Mouse (Mus musculus): Measurements from ENCODE around the gene Fbxl19. TPM values are rescaled to one million over a fixed set of nuclear protein-coding genes. Genes with fewer than 3 reads are reported as not detected.

The Fbxl19 gene
- polyA plus RNA-seq (2012; rRNA removed) (10.8 and 11.3 TPM in 2 replicates), polyA plus RNA-seq (2014; fragmentation: Nextera tagmentation; extraction: Ambion mirVana) (0.85 and 1.1 TPM in 2 replicates)

DNA sequence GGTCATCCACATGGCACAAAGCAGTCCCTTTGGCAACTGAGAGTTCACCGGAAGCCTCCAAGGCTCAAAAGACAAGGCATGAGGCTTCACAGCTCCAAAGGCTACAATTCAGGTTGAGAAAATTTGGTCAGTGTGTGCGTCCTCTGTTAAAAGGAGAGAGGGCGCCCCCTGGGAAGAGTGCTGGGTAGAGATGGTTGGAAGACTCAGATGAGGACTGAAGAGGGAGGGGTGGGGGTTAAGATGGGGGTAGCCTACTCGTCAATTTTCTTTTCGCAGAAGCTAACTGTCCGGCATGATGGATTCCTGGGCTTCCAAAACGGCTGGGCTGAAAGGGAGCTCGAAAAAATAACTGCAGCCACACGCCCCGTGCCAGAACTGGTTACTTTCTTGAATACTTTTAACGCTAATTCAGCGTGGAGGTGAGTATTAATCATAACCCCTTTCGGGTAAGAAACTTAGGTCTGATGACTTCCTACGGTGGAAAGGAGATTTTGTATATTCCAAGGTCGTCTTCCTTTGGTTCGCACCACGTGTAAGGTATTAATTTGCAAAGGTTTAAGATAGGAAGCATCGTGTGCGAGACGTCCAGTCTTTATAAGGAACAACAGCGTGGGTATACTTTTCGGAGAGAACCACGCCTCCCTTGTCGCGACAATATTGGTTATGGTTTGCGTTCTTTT, at the start of gene Fbxl19:
Gene Fbxl19 (plus strand): TSS at position 178 of the 680 bp plus-strand sequence.
- Histone ChIP-seq H3K27me3 (ENCODE audit: control insufficient read depth, insufficient read depth, low read length) (no peaks in the 10 kb centered on the region), H3K27ac (peak within 1 kb of the TSS; percentile 78), H3K9ac (replicated peaks) (peak within 1 kb of the TSS; percentile 83), H3K9me3 (ENCODE audit: control insufficient read depth, low read length) (no peaks in the 10 kb centered on the region), H3K4me1 (replicated peaks; ENCODE audit: control insufficient read depth in 2 of 2, insufficient read depth in 2 of 2, low read length in 1 of 2) (peaks cover 0 to 7% of the 10 kb centered on the region in 2 experiments; a peak in 3 of 4 replicates), H3K4me3 (ENCODE audit: insufficient read depth in 1 of 2, low read depth in 2 of 2, low read length in 2 of 2) (peak within 1 kb of the TSS; percentile 75 to 87), H3K36me3 (replicated peaks; ENCODE audit: control insufficient read depth, insufficient read depth, low read depth) (no peaks in the 10 kb centered on the region), H3K4me2 (ENCODE audit: low read depth) (peak within 1 kb of the TSS; percentile 92)
- ATAC-seq (ENCODE audit: insufficient read depth) (no peak), DNase-seq (ENCODE audit: low read depth in 3 of 3, low spot score in 3 of 3) (peak in 2 of 3 experiments; percentile 47 to 57)
- TF ChIP-seq EP300 (IDR thresholded peaks at IDR 0.05; ENCODE audit: low read depth) (no peak), CTCF (IDR thresholded peaks at IDR 0.05; ENCODE audit: low read depth) (peak; percentile 71)
- under 1% methylated on average over 26 of the region's 26 CpGs for WGBS (ENCODE audit: insufficient replicate concordance)

DNA sequence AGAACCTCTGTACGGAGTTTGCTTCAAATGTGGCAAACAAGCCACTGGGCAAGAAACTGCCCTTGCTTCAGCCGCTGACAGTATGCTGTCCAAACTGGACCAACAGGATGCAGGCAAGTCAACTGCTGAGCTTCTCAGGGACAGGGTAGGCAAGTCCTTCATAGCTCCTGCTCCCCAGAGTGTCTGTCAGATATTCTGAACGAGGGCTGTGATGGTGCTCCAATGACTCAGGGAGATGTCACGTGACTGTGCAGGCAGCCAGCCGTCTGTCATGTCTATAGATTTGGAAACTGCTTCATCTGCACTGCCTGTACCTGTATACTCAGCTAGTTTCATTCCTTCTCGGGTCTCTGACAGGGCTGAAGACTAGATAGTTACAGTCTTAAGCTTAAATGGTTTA, 45.4 kb upstream of the Fbxl19 start:
- no peak overlapping the region for H3K4me2 ChIP-seq (ENCODE audit: low read depth)
- ATAC-seq (ENCODE audit: insufficient read depth) (no peak), DNase-seq (ENCODE audit: low read depth in 3 of 3, low spot score in 3 of 3) (no peak)
- H3K36me3 ChIP-seq (replicated peaks; ENCODE audit: control insufficient read depth, insufficient read depth, low read depth): no peaks in the 10 kb centered on the region
- H3K4me1 ChIP-seq (replicated peaks; ENCODE audit: control insufficient read depth in 2 of 2, insufficient read depth in 2 of 2, low read length in 1 of 2): peaks cover 0 to 3% of the 10 kb centered on the region in 2 experiments; a peak in 2 of 4 replicates
- H3K27me3 ChIP-seq (ENCODE audit: control insufficient read depth, insufficient read depth, low read length): no peaks in the 10 kb centered on the region
- no peak overlapping the region for H3K27ac ChIP-seq
- no peak overlapping the region for H3K9ac ChIP-seq (replicated peaks)
- 64% methylated on average over 6 of the region's 6 CpGs for WGBS (ENCODE audit: insufficient replicate concordance)
- no peak overlapping the region for H3K4me3 ChIP-seq (ENCODE audit: insufficient read depth in 1 of 2, low read depth in 2 of 2, low read length in 2 of 2)
- TF ChIP-seq EP300 (IDR thresholded peaks at IDR 0.05; ENCODE audit: low read depth): no peak
- H3K9me3 ChIP-seq (ENCODE audit: control insufficient read depth, low read length): no peaks in the 10 kb centered on the region

DNA sequence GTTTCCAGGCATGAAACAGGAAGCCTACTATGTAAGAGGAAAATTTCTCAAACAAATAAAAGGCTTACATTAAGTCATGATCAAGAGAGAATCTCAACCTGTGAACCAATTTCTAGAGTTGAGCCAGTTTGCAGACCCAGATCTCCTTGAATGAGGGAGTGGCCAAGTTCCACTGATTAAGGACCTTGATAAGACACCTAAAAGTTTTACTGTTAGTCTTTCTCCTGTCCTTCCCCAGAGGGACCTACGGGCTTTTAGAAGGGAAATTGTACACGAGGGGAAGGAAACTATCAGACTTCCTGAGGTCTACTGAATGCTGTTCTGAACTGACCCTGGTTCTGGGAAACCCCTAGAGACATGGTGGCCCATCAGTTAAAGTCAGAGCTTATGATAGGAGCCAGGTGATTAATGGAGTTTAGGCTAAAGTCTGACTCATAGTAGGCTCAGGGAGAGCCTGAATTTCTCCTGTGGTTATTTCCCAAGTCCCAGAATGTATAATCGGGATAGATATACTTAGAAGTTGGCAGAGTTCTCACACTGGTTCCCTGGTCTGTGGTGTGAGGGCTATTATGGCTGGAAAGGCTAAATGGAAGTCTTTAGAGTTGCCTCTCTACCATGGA, 43.5 kb upstream of the Fbxl19 start:
- ATAC-seq (ENCODE audit: insufficient read depth) (no peak), DNase-seq (ENCODE audit: low read depth in 3 of 3, low spot score in 3 of 3) (no peak)
- Histone ChIP-seq H3K27me3 (ENCODE audit: control insufficient read depth, insufficient read depth, low read length) (no peaks in the 10 kb centered on the region), H3K9me3 (ENCODE audit: control insufficient read depth, low read length) (no peaks in the 10 kb centered on the region), H3K4me1 (replicated peaks; ENCODE audit: control insufficient read depth in 2 of 2, insufficient read depth in 2 of 2, low read length in 1 of 2) (peaks cover 0 to 3% of the 10 kb centered on the region in 2 experiments; a peak in 2 of 4 replicates), H3K4me2 (ENCODE audit: low read depth) (no peak overlapping the region), H3K9ac (replicated peaks) (no peak overlapping the region), H3K36me3 (replicated peaks; ENCODE audit: control insufficient read depth, insufficient read depth, low read depth) (no peaks in the 10 kb centered on the region), H3K4me3 (ENCODE audit: insufficient read depth in 1 of 2, low read depth in 2 of 2, low read length in 2 of 2) (no peak overlapping the region), H3K27ac (no peak overlapping the region)
- no peak for TF ChIP-seq CTCF (IDR thresholded peaks at IDR 0.05; ENCODE audit: low read depth)
- no peak for TF ChIP-seq EP300 (IDR thresholded peaks at IDR 0.05; ENCODE audit: low read depth)
- 29% methylated on average over 3 of the region's 3 CpGs for WGBS (ENCODE audit: insufficient replicate concordance)

DNA sequence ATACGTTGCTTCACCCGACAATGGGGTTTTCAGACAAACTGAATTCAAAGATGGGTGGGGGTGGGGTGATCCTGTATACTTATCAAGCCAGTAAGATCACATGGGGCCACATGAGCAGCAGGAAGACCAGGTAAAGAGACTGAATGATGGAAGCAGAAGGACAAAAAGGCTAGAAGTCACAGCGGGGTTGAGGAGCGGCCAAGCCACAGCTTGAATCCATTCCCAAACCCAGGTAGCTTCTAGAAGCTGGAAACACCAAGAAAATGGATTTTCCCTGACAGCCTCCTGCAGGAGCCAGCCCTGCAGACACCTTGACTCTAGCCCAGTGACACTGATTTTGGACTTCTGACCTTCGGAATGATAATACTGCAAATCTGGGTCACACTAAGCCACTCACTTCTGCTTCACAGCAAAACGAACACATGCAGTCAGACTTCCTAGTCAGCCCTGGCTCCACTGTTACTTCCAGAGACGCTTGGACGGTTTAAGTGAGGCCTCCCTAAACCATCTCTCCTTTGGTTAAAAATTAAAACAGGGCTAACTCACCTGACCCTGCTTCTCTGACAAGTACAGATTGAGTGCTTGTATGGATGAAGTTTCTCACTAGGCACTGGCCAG, 40.7 kb upstream of the Fbxl19 start:
- Histone ChIP-seq H3K9me3 (ENCODE audit: control insufficient read depth, low read length) (no peaks in the 10 kb centered on the region), H3K36me3 (replicated peaks; ENCODE audit: control insufficient read depth, insufficient read depth, low read depth) (no peaks in the 10 kb centered on the region), H3K4me1 (replicated peaks; ENCODE audit: control insufficient read depth in 2 of 2, insufficient read depth in 2 of 2, low read length in 1 of 2) (peaks cover 4 to 9% of the 10 kb centered on the region in 2 experiments), H3K4me2 (ENCODE audit: low read depth) (no peak overlapping the region), H3K27ac (no peak overlapping the region), H3K4me3 (ENCODE audit: insufficient read depth in 1 of 2, low read depth in 2 of 2, low read length in 2 of 2) (no peak overlapping the region), H3K9ac (replicated peaks) (no peak overlapping the region), H3K27me3 (ENCODE audit: control insufficient read depth, insufficient read depth, low read length) (no peaks in the 10 kb centered on the region)
- no peak for DNase-seq (ENCODE audit: low read depth in 3 of 3, low spot score in 3 of 3)
- no peak for ATAC-seq (ENCODE audit: insufficient read depth)
- TF ChIP-seq CTCF (IDR thresholded peaks at IDR 0.05; ENCODE audit: low read depth) (no peak), EP300 (IDR thresholded peaks at IDR 0.05; ENCODE audit: low read depth) (no peak)
- 77% methylated on average over 8 of the region's 8 CpGs for WGBS (ENCODE audit: insufficient replicate concordance)

DNA sequence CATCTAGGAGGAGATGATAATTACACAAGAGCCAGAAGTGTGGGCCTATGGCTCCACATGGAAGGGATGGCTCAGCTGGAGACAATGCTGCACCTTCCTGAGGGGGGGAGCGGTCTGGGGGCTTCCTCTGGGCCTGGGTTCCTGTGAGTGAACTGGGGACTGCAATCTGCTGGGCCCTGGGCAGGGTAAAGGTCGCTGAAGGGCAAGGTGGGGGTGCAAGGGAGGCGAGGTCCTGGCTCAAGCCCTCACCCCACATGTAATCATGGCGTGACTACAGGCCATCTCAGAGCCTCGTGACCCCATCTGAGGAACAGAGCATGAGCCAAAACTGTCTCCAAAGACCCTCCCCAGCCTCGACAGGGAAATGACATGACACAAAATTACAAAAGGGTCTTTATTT, 39.7 kb upstream of the Fbxl19 start:
- no peaks in the 10 kb centered on the region for H3K9me3 ChIP-seq (ENCODE audit: control insufficient read depth, low read length)
- no peak for DNase-seq (ENCODE audit: low read depth in 3 of 3, low spot score in 3 of 3)
- H3K36me3 ChIP-seq (replicated peaks; ENCODE audit: control insufficient read depth, insufficient read depth, low read depth): no peaks in the 10 kb centered on the region
- H3K4me1 ChIP-seq (replicated peaks; ENCODE audit: control insufficient read depth in 2 of 2, insufficient read depth in 2 of 2, low read length in 1 of 2): peaks cover 4 to 15% of the 10 kb centered on the region in 2 experiments
- no peak overlapping the region for H3K4me2 ChIP-seq (ENCODE audit: low read depth)
- no peaks in the 10 kb centered on the region for H3K27me3 ChIP-seq (ENCODE audit: control insufficient read depth, insufficient read depth, low read length)
- no peak overlapping the region for H3K27ac ChIP-seq
- H3K4me3 ChIP-seq (ENCODE audit: insufficient read depth in 1 of 2, low read depth in 2 of 2, low read length in 2 of 2): no peak overlapping the region
- TF ChIP-seq CTCF (IDR thresholded peaks at IDR 0.05; ENCODE audit: low read depth): no peak
- TF ChIP-seq EP300 (IDR thresholded peaks at IDR 0.05; ENCODE audit: low read depth): no peak
- H3K9ac ChIP-seq (replicated peaks): no peak overlapping the region
- no peak for ATAC-seq (ENCODE audit: insufficient read depth)
- WGBS (ENCODE audit: insufficient replicate concordance): 58% methylated on average over 6 of the region's 6 CpGs
